Mouse (Mus musculus): ENCODE data around the gene Ccl9.

Gene Ccl9

DNA sequence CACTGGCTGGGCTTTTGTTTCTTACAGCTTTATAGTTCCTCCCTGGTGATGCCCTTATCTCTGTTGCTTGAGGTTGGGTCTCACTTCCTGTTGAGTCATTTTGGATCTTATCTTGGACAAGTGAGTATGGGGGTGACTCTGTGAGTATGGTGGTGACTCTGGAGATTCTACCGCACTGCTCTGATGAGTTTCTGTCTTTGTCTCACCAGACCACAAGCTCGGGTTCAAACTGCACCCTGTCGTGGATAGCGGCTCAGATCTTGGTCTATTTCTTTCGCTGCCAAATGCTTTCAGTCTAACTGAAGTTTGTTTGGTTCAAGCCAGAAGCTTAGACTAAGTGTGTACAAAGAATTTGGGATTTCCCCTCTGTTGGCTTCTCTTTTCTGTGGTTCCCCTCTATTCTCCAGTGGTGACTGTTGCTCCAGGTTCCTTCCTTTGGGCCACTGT, 28.2 kb downstream of the Ccl9 start:
- in situ Hi-C loops (cut with MboI; ENCODE audit: unreplicated experiment in 2 of 2): loop anchor here (5.0 kb wide), 2 partner anchors 108 to 182 kb away; no protein-coding TSS in a partner anchor

DNA sequence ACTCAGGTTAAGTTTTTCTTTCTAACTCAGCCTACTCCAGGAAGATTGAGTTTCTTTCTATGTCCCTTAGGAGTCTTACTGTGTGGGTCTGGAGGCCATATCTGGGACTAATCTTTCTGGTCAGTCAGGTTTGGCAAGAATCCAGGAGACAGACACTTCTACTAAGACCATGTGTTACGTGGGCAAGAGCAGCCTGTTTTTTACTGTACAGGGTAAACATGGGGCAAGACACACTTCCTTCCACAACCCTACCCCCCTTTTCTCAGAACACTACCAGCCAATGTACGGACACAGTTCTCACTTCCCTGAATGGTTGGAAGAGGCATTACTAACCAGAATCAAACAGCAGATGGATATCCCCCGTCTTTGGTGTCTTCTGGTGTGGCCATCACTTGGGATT, 34.2 kb downstream of the Ccl9 start:
- in situ Hi-C loops (cut with MboI; ENCODE audit: unreplicated experiment in 2 of 2): loop anchor here in 1 of 2 experiments (10.0 kb wide), 1 partner anchor 99 kb away; no protein-coding TSS in a partner anchor

DNA sequence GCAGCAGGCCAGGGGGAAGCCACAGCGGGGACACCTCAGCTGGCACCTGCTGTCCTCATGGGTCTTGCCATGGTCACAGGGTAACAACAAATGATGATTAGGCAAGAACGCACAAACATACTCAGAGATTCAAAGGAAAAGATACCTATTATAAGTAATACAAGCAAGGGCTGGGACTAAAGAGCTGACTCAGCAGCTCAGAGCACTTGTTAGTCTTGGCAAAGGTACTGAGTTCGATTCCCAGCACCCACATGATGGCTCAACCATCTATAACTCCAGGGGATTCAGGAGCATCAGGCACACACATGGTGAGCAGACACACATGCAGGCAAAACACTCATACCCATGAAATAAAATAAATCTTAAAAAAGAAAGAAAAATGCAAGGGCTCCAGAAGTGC, 37.0 kb downstream of the Ccl9 start:
- in situ Hi-C loops (cut with MboI; ENCODE audit: unreplicated experiment in 2 of 2): loop anchor here in 1 of 2 experiments (10.0 kb wide), 1 partner anchor 97 kb away; no protein-coding TSS in a partner anchor

DNA sequence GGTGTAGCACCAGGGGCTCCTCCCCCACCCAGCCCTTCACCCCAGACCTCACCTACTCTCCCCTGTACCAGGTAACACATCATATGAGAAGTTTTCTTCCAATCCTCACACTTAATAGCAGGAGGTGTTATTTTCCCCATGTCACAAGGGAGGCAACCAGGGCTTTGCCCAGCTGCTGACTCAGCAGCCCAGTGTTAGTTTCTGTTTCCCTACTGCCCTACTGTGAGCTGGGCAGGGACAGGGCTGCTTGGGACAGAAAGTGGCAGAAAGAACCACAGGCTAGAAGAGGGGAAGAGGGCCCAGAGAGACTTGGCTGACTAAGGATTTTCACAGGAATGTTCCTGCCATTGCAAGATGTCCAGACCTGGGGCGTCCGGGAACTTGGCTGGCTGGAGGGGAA, 37.5 kb downstream of the Ccl9 start:
- in situ Hi-C loops (cut with MboI; ENCODE audit: unreplicated experiment in 2 of 2): loop anchor here in 1 of 2 experiments (10.0 kb wide), 1 partner anchor 96 kb away; no protein-coding TSS in a partner anchor

DNA sequence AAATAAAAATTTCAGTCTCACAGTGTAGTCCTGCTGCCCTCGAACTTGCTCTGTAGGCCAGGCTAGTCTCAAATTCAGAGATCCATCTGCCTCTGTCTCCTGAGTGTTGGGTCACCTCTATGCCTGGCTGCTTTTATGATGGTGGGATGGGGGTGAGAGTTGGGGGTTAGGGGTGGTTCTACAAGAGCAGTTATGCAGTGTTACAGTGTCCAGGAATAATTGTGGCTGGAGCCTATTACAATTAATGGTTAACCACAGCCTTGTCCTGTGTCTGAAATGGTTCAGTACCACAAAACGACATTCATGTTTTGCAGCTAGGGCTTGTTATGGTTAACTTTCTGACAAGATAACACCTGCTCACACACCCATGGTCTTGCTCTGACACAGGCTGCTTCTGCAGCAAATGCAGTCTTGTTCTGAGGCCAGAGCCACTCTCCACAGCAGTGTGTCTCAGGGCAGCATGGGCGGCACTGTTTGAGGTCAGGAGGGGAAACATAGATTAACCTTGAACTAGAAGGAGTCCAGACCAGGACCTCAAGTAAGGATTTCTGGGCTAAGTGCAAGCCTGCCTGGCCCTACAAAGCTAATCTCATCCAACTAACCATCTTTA, 39.6 kb downstream of the Ccl9 start:
- in situ Hi-C loops (cut with MboI; ENCODE audit: unreplicated experiment in 2 of 2): no loop called here

DNA sequence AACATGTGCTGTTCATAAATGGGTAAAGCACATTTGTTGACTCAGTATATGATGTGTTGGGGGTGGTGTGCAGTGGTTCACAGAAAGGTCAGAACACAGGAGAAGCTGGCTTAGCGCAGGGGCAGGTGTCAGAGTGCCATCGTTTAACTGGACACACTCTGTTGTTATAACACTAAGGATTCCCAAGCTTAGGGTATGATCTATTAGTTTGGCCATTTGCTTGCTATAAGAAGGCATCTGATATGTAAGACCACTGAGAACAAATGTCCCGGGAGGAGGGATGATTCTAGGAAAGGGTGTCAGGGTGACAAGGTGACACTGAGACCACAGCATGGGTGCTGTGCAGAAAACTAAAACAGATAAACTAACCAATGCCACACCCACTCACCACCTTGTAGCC, 41.6 kb downstream of the Ccl9 start:
- in situ Hi-C loops (cut with MboI; ENCODE audit: unreplicated experiment in 2 of 2): no loop called here

DNA sequence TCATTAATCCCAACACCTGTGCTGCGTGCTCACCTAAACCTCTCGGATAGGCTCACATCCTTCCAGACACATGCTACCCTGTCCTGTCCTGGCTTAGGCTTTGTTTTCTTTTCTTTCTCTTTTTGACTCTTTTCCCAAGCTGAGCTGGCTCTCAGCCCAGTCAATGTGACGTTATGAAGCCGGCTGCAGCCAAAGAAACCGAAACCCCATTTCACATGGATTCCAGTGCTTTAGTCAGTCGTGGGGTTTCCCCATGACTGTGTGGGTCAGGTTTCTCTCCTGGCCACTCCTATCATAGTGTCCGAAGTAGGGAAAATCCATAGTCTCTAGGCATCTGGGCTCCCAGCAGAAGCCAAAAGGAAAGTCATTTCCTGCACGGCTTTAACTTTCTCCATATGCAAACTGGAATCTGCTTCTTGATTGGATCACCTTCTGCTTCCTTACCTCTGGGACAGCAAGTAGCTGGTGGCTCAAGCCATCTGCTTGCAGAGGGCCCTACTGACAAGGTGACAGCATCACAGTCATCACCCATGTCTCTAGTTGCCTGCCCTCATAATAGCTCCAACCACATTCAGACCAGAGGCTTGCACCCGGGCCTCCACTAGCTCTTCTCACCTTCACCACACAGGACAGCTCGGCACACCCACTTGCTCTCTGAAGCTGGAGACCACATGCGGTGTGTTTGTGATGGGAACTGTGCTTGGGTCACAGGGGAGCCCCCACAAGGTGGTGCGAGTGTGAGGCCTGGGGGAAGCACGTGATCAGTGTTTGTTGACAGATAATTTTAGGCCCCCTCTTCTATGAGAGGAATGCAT, 43.6 kb downstream of the Ccl9 start:
- in situ Hi-C loops (cut with MboI; ENCODE audit: unreplicated experiment in 2 of 2): no loop called here

DNA sequence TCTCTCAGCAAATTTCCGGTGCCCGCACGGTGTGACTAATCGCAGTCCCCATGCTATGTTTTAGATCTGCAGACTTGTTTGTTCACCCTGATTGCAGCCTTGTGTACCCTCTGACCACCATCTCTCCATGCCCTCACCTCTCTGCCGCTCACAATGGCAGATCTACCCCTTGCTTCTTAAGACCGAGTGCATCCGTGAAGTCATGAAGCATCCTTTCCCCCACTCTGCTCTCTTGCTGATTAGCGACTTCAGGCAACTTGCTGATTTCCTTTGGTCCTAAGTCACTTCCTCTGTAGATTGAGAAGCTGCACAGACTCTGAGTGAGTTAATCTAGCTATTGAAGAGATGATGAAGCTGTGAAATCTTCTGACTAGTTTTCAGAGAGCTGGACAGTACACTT, 44.3 kb downstream of the Ccl9 start:
- in situ Hi-C loops (cut with MboI; ENCODE audit: unreplicated experiment in 2 of 2): no loop called here

DNA sequence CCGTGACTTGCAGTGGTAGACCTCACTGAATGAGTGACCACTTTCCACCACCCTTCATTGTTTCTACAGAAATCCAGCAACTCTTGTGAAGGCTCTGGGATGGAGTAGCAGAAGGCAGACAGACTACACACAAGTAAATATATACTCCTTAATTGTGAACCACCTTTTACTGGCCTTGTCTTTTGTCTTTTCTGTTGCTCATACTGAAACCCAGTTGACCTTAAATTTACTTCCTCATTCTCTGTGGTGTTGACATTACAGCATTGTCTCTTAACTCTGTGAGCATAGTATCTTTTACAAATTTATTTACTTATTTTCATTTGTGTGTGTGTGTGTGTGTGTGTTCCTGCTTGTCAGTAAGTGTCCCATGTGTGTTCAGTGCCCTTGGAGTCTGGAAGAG, 45.2 kb downstream of the Ccl9 start:
- in situ Hi-C loops (cut with MboI; ENCODE audit: unreplicated experiment in 2 of 2): no loop called here

DNA sequence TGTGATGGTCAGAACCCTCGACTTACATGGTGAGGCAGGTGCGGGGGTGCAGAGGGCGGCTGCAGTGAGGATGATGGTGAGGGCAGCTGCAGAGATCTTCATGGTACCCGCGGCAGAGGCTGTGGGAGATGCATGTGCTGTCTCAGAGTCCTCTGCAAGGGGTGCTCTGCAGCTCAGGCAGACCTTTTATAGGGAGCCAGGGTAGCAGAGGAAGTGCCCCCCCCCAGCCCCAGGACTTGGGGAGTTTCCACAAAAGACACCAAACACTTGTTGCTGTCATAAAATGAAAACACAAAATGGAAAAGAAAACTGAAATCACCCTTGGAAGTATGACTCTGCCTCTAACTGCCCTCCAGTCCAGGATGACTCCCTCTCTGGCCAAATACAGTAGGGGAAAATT, 48.1 kb downstream of the Ccl9 start, which contains the start of gene Ccl5:
TSS of gene Ccl5 (minus strand) at position 159 of the 400 bp plus-strand sequence.
- in situ Hi-C loops (cut with MboI; ENCODE audit: unreplicated experiment in 2 of 2): no loop called here

DNA sequence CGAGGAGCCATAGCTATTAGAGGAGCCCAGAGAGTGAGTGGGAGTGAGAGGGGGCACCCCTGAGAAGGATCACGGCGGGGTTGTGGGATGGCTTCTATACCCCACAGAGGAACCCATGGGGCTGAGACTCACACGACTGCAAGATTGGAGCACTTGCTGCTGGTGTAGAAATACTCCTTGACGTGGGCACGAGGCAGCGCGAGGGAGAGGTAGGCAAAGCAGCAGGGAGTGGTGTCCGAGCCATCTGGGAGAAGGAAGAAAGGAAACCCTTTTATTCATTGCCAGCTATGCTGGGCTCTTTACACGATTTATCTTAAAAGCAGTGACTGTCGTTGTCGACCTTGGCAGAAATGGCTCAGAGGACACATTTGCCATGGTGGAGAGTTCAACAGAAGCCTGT, 49.4 kb downstream of the Ccl9 start:
- in situ Hi-C loops (cut with MboI; ENCODE audit: unreplicated experiment in 2 of 2): no loop called here

Measured in v-Abl transformed pro-B cells (cell line).